Mouse (Mus musculus) midbrain, embryonic 16.5 days (tissue): Measurements from ENCODE around the gene Calcrl. TPM values are rescaled to one million over a fixed set of nuclear protein-coding genes. Genes with fewer than 3 reads are reported as not detected.
"Not testable (repeated sequence)": the region's sequence is repeated elsewhere in the genome, so short reads cannot be mapped to it uniquely, and the experiment has no call there.

ENCODE experiments used
- ATAC-seq: fragments of 200-750 bp; cut with Nextera tagmentation; 2 replicates; pipeline ENCODE4 v1.8.0; 2017; ENCODE audit warnings: moderate TSS enrichment
- H3K27ac ChIP-seq: fragments of 300-500 bp; sonication (generic); 2 replicates; pipeline ENCODE4 v1.5.1; 2014; ENCODE audit warnings: mild to moderate bottlenecking, low read length, mixed read lengths
- H3K27me3 ChIP-seq: fragments of 300-500 bp; sonication (generic); 2 replicates; pipeline ENCODE4 v1.6.1; 2014; ENCODE audit warnings: low read depth, low read length, mixed read lengths; ENCODE audit not compliant: control insufficient read depth, insufficient read depth
- H3K36me3 ChIP-seq: fragments of 300-500 bp; sonication (generic); 2 replicates; pipeline ENCODE4 v1.6.1; 2014; ENCODE audit warnings: mild to moderate bottlenecking, low read length, moderate library complexity, mixed read lengths; ENCODE audit not compliant: control insufficient read depth, insufficient read depth
- H3K4me1 ChIP-seq: fragments of 300-500 bp; sonication (generic); 2 replicates; pipeline ENCODE4 v1.6.1; 2014; ENCODE audit warnings: mild to moderate bottlenecking, low read length, mixed read lengths; ENCODE audit not compliant: control insufficient read depth, insufficient read depth
- H3K4me2 ChIP-seq: fragments of 300-500 bp; sonication (generic); 2 replicates; pipeline ENCODE4 v1.6.1; 2014; ENCODE audit warnings: mild to moderate bottlenecking, low read length, mixed read lengths
- H3K4me3 ChIP-seq: fragments of 300-500 bp; sonication (generic); 2 replicates; pipeline ENCODE4 v1.5.1; 2014; ENCODE audit warnings: low read depth, mild to moderate bottlenecking, low read length, moderate library complexity, mixed read lengths
- H3K9ac ChIP-seq: fragments of 300-500 bp; sonication (generic); 2 replicates; pipeline ENCODE4 v1.6.1; 2014; ENCODE audit warnings: low read depth, low read length, mixed read lengths
- H3K9me3 ChIP-seq: fragments of 300-500 bp; sonication (generic); replicated peaks from 2 replicates; pipeline ENCODE4 v1.6.1; 2014; ENCODE audit warnings: mild to moderate bottlenecking, low read length, mixed read lengths; ENCODE audit not compliant: control insufficient read depth, poor library complexity, severe bottlenecking
- WGBS: fragments of 180-500 bp; shearing (Covaris S2); extraction: QIAGEN DNeasy Blood & Tissue Kit; methylation state at CpG from one replicate; pipeline ENCODE4 v1.1.7; 2014; 5-methylcytosine and 5-hydroxymethylcytosine counted together
- polyA plus RNA-seq: library from polyadenylated mRNA; unstranded; fragments of >200 nt; fragmentation: Nextera tagmentation; extraction: Ambion mirVana; gene quantifications from 2 replicates; pipeline ENCODE4 v1.2.1, GENCODE M21; 2015

The Calcrl gene
- polyA plus RNA-seq, 1 experiment from 2014 or later = 8.7 TPM

- H3K9me3 ChIP-seq = no peaks in the 10 kb centered on the region
- no peaks in the 10 kb centered on the region for H3K27me3 ChIP-seq
- H3K4me2 ChIP-seq = no peak overlapping the region
- no peaks in the 10 kb centered on the region for H3K36me3 ChIP-seq
- no peak overlapping the region for H3K9ac ChIP-seq
- H3K27ac ChIP-seq = no peak overlapping the region
- H3K4me3 ChIP-seq = no peak overlapping the region
- no peaks in the 10 kb centered on the region for H3K4me1 ChIP-seq
- ATAC-seq = no peak
- WGBS = 86% methylated on average over 3 of the region's 3 CpGs
Measured at GRCm38 (mm10) chr2:84404834-84405233, 20.4 kb downstream of the Calcrl start.

GRCm38 (mm10) chr2:84402713-84403112 lies 22.5 kb downstream of the Calcrl start:
- Histone ChIP-seq H3K9me3 (no peaks in the 10 kb centered on the region), H3K4me1 (no peaks in the 10 kb centered on the region), H3K9ac (no peak overlapping the region), H3K27ac (no peak overlapping the region), H3K4me2 (no peak overlapping the region), H3K27me3 (no peaks in the 10 kb centered on the region), H3K36me3 (no peaks in the 10 kb centered on the region), H3K4me3 (no peak overlapping the region)
- no peak for ATAC-seq
- 82% methylated on average over 3 of the region's 3 CpGs for WGBS

DNA sequence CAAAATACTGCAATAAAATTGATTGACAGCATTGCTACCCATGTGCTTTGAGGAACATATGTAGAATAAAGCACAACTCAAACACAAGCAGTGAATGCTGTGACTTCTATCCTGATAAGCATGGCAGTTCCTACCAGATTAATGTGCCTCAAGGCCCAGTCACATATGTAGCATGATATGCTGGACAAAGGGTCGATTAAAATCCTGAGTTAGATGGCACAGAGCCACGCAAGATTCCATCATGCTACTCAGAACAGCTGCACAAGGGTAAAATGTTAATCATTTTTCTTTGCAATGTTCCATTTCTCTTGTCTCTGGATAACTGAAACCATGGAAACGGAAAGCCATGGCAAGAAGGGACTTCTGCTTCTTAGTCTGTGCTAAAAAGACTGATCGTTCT lies 28.7 kb downstream of the Calcrl start:
- no peak overlapping the region for H3K27ac ChIP-seq
- no peak for ATAC-seq
- WGBS = 63% methylated on average over 4 of the region's 4 CpGs
- H3K36me3 ChIP-seq = no peaks in the 10 kb centered on the region
- H3K4me1 ChIP-seq = no peaks in the 10 kb centered on the region
- no peaks in the 10 kb centered on the region for H3K9me3 ChIP-seq
- no peak overlapping the region for H3K9ac ChIP-seq
- H3K4me3 ChIP-seq = no peak overlapping the region
- H3K27me3 ChIP-seq = no peaks in the 10 kb centered on the region
- H3K4me2 ChIP-seq = no peak overlapping the region

DNA sequence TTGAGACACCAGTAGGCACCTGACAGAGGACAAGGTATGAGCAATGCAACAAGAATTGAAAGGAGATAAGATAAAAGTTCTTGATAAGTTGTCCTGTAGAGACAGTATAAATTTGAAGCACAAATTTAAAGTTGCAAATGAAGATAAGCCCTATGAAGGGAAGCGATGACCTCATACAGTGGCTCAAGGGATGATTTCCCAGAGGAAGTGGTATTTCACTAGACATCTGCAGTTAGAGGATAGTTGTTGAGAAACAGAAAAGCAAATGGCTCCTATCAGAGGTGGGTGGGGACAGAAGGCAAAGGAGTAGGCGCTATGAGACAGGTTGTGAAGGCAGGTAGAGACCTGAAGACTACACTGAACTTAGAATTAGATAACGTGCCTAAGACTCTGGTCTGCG lies 32.0 kb downstream of the Calcrl start:
- Histone ChIP-seq H3K36me3 (no peaks in the 10 kb centered on the region), H3K4me2 (no peak overlapping the region), H3K4me3 (no peak overlapping the region), H3K9me3 (no peaks in the 10 kb centered on the region), H3K4me1 (no peaks in the 10 kb centered on the region), H3K27me3 (no peaks in the 10 kb centered on the region), H3K27ac (no peak overlapping the region), H3K9ac (no peak overlapping the region)
- ATAC-seq = no peak
- WGBS = 99% methylated on average over 4 of the region's 4 CpGs

DNA sequence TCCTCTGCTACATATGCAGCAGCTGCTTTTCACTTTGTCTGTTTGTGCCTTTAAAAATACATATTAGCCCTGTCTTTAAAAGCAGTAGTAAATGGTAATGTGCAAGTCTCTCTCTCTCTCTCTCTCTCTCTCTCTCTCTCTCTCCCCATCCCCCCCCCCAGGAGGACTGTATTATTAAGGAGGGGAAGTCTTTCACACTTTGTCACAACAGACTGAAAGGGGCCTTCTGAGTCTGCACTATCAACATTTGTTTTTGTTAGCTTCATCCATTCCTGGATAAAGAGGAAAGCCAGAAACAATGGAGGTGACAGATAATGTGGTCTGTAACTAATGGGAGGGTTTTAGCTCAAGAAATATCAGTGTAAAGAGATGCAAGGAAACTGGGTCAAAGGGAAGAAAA lies 36.1 kb downstream of the Calcrl start:
- Histone ChIP-seq H3K9me3 (no peaks in the 10 kb centered on the region), H3K4me3 (no peak overlapping the region), H3K36me3 (no peaks in the 10 kb centered on the region), H3K4me1 (no peaks in the 10 kb centered on the region; the same call in 1 of the 2 replicates), H3K4me2 (no peak overlapping the region), H3K27me3 (no peaks in the 10 kb centered on the region), H3K9ac (no peak overlapping the region), H3K27ac (no peak overlapping the region)
- no peak for ATAC-seq

- H3K9ac ChIP-seq, H3K27ac ChIP-seq, H3K4me3 ChIP-seq, H3K4me1 ChIP-seq, H3K9me3 ChIP-seq, H3K27me3 ChIP-seq, ATAC-seq, H3K4me2 ChIP-seq, H3K36me3 ChIP-seq: not testable (repeated sequence)
- WGBS = 91% methylated on average over 14 of the region's 14 CpGs
Measured at GRCm38 (mm10) chr2:84388537-84388936, 36.7 kb downstream of the Calcrl start.

- H3K4me3 ChIP-seq = no peak overlapping the region
- H3K9ac ChIP-seq = no peak overlapping the region
- no peak overlapping the region for H3K27ac ChIP-seq
- H3K4me2 ChIP-seq = no peak overlapping the region
- no peaks in the 10 kb centered on the region; the same call in 1 of the 2 replicates for H3K4me1 ChIP-seq
- no peaks in the 10 kb centered on the region for H3K9me3 ChIP-seq
- 70% methylated on average over 7 of the region's 7 CpGs for WGBS
- H3K36me3 ChIP-seq = no peaks in the 10 kb centered on the region
- no peaks in the 10 kb centered on the region for H3K27me3 ChIP-seq
- no peak for ATAC-seq
Measured at GRCm38 (mm10) chr2:84388023-84388416, 37.2 kb downstream of the Calcrl start.

DNA sequence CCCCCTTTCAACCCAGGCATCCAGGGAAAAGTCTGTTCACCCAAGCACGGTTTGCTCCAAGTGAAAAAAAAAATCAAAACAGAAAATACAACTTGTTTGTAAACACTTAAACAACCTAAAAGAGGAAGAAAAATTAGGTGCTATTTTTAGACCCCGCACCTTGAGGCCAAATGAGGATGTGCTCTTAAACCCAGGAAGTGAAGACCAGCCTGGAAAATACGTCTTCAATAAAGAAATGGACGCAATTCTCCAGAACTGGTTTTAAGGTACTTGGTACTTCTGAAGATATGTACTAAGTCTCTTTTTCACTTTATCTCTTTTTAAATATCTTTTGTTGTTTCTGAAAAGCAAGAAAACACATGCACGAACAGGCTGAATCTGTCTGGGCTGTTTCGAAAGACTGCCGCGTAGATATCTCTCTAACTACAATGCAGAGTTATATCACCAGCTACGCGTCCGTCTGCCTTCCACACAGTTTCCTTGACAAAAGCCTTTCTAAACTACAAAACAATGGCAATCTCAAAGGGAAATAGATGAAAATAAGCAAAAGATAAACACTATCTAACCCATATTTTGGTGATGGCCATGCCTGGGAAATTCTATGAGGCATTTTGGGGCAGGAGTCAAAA lies 37.7 kb downstream of the Calcrl start:
- Histone ChIP-seq H3K9ac (no peak overlapping the region), H3K27ac (no peak overlapping the region), H3K4me2 (peak overlapping the region; percentile 53), H3K36me3 (no peaks in the 10 kb centered on the region), H3K9me3 (no peaks in the 10 kb centered on the region), H3K4me1 (no peaks in the 10 kb centered on the region; the same call in 1 of the 2 replicates), H3K4me3 (peak overlapping the region; percentile 21; the same call in 1 of the 2 replicates), H3K27me3 (no peaks in the 10 kb centered on the region)
- WGBS = 62% methylated on average over 11 of the region's 11 CpGs
- no peak for ATAC-seq

DNA sequence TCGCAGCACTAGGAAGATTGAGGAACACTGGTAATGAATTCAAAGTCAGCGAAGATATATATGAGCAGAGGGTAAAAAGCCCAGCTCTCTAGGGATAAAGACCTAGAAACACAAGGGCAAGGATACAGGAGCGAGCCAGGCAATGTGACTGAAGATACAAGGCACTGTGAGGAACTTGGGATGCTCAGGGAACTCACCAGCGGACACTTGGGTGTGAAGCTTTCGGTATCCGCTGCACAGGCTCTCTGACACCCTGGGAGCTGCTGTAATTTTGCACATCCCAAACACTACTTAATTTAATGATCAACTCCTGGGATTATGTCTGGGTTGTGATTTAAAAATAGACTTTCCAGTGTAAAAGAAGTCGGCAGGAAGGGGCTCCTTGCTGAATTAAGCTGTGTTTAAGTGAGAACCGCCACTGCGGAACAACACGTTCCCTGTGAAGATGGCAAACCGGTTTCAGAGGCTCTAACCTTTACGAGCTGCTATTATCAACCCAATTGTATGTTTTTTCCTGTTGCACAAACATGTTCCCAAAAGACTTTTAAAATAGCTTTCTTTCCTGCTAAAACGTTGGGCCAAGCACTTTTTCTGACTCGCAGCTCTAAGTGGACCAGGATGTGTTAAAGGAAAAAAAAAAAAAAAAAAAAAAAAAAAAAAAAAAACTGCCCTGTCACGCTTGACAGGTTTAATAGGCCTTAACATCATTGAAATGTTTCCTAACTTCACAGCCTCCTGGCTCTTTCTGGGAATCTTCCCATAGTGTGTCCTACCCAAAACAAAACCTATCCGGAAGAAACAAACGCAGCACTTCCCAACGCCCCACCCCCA lies 38.4 kb downstream of the Calcrl start:
- Histone ChIP-seq H3K4me2 (peak overlapping the region; percentile 53), H3K36me3 (no peaks in the 10 kb centered on the region), H3K4me3 (peak overlapping the region; percentile 21), H3K27ac (no peak overlapping the region), H3K27me3 (no peaks in the 10 kb centered on the region), H3K4me1 (no peaks in the 10 kb centered on the region; the same call in 1 of the 2 replicates), H3K9me3 (no peaks in the 10 kb centered on the region), H3K9ac (0 out of 2 replicates have a peak overlapping the region, but pooled peaks have one; percentile 25)
- WGBS = 35% methylated on average over 18 of the region's 18 CpGs
- no peak for ATAC-seq
